Mouse (Mus musculus) forebrain, embryonic 13.5 days (tissue): ENCODE measurements at regions not wholly inside any gene's neighbourhood (a gene's known extent, or its start where the extent isn't known, plus 50 kb on each side); places are given as distances from the start of the nearest gene placed in this dataset.

ENCODE experiments used
- ATAC-seq: fragments of 200-750 bp; cut with Nextera tagmentation; 2 replicates; pipeline ENCODE4 v1.8.0; 2017
- H3K27ac ChIP-seq: fragments of 300-500 bp; sonication (generic); 2 replicates; pipeline ENCODE4 v1.5.1; 2015; ENCODE audit warnings: inconsistent platforms, mild to moderate bottlenecking, moderate library complexity
- H3K27me3 ChIP-seq: fragments of 300-500 bp; sonication (generic); 2 replicates; pipeline ENCODE4 v1.6.1; 2015; ENCODE audit warnings: mild to moderate bottlenecking, inconsistent platforms
- H3K36me3 ChIP-seq: fragments of 300-500 bp; sonication (generic); 2 replicates; pipeline ENCODE4 v1.6.1; 2015; ENCODE audit warnings: mild to moderate bottlenecking, inconsistent platforms; ENCODE audit not compliant: poor library complexity, severe bottlenecking
- H3K4me1 ChIP-seq: fragments of 300-500 bp; sonication (generic); 2 replicates; pipeline ENCODE4 v1.6.1; 2015; ENCODE audit warnings: inconsistent platforms
- H3K4me2 ChIP-seq: fragments of 300-500 bp; sonication (generic); 2 replicates; pipeline ENCODE4 v1.6.1; 2015; ENCODE audit warnings: inconsistent platforms, mild to moderate bottlenecking, moderate library complexity
- H3K4me3 ChIP-seq: fragments of 300-500 bp; sonication (generic); 2 replicates; pipeline ENCODE4 v1.5.1; 2015; ENCODE audit warnings: mild to moderate bottlenecking, inconsistent platforms
- H3K9ac ChIP-seq: fragments of 300-500 bp; sonication (generic); 2 replicates; pipeline ENCODE4 v1.6.1; 2015; ENCODE audit warnings: mild to moderate bottlenecking, inconsistent platforms
- H3K9me3 ChIP-seq: fragments of 300-500 bp; sonication (generic); replicated peaks from 2 replicates; pipeline ENCODE4 v1.6.1; 2016; ENCODE audit warnings: inconsistent platforms
- WGBS: fragments of 180-500 bp; shearing (Covaris S2); methylation state at CpG from one replicate; pipeline ENCODE4 v1.1.7; 2015; 5-methylcytosine and 5-hydroxymethylcytosine counted together

GRCm38 (mm10) chr1:48109358-48109757, 1216.7 kb upstream of the Slc39a10 start:
- no peak overlapping the region for H3K4me3 ChIP-seq
- WGBS: 46% methylated on average over 1 of the region's 1 CpGs
- no peaks in the 10 kb centered on the region for H3K27me3 ChIP-seq
- no peak overlapping the region for H3K27ac ChIP-seq
- no peaks in the 10 kb centered on the region for H3K9me3 ChIP-seq
- H3K4me1 ChIP-seq: no peaks in the 10 kb centered on the region
- ATAC-seq: 0 out of 2 replicates have a peak, but pooled peaks have one; percentile 43
- no peaks in the 10 kb centered on the region for H3K36me3 ChIP-seq
- no peak overlapping the region for H3K9ac ChIP-seq
- no peak overlapping the region for H3K4me2 ChIP-seq
